Mouse (Mus musculus): Measurements from ENCODE around the gene Sema6d.

GRCm38 (mm10) chr2:124176265-124176664, 86.5 kb downstream of the Sema6d start:
- no peak for TF ChIP-seq CTCF (IDR thresholded peaks at IDR 0.05; ENCODE audit: borderline replicate concordance, extremely low read depth, insufficient read depth, insufficient read length)
- no peak for TF ChIP-seq POLR2A (IDR thresholded peaks at IDR 0.05; ENCODE audit: borderline replicate concordance, extremely low read depth, insufficient read depth, insufficient read length, poor library complexity, severe bottlenecking)

Data from brain, embryonic 14.5 days (tissue).